Mouse (Mus musculus) MEL (cell line): ENCODE measurements around the gene Ppfibp1. TPM values are rescaled to one million over a fixed set of nuclear protein-coding genes. Genes with fewer than 3 reads are reported as not detected.

Source experiments
- DNase-seq: peaks from one replicate; pipeline ENCODE4 v3.0.0; 2011; ENCODE audit warnings: low read depth, low spot score
- H3K27ac ChIP-seq: 2 replicates; pipeline ENCODE4 v1.5.1; 2012; ENCODE audit warnings: low read depth, mild to moderate bottlenecking, control low read depth, low read length, moderate library complexity; ENCODE audit not compliant: control insufficient read depth
- H3K27me3 ChIP-seq, 2 experiments: fragments of 150-350 bp in 1 of 2; sonication (generic) in 1 of 2; 2 replicates each; pipeline ENCODE4 v1.6.1; 2012; ENCODE audit warnings: low read length in 2 of 2, mild to moderate bottlenecking in 2 of 2, improper control_type of control experiment in 1 of 2, moderate library complexity in 1 of 2; ENCODE audit not compliant: insufficient read depth in 2 of 2, control insufficient read depth in 1 of 2
- H3K36me3 ChIP-seq, 2 experiments: 2 replicates each; pipeline ENCODE4 v1.6.1; 2012 to 2014; ENCODE audit warnings: low read length in 2 of 2, improper control_type of control experiment in 1 of 2, inconsistent platforms in 1 of 2, mild to moderate bottlenecking in 1 of 2; ENCODE audit not compliant: insufficient read depth in 2 of 2, control insufficient read depth in 1 of 2
- H3K4me1 ChIP-seq, 2 experiments: fragments of 150-350 bp in 1 of 2; sonication (generic) in 1 of 2; 2 replicates each; pipeline ENCODE4 v1.6.1; 2012; ENCODE audit warnings: low read length in 2 of 2, improper control_type of control experiment in 1 of 2, mild to moderate bottlenecking in 1 of 2; ENCODE audit not compliant: insufficient read depth in 2 of 2, control insufficient read depth in 1 of 2
- H3K4me3 ChIP-seq, 2 experiments: fragments of 150-350 bp in 1 of 2; sonication (generic) in 1 of 2; 2 replicates each; pipeline ENCODE4 v1.5.1; 2012; ENCODE audit warnings: low read depth in 2 of 2, low read length in 2 of 2, mild to moderate bottlenecking in 2 of 2, moderate library complexity in 2 of 2, control low read depth in 1 of 2, improper control_type of control experiment in 1 of 2; ENCODE audit not compliant: control insufficient read depth in 1 of 2, insufficient read depth in 1 of 2
- H3K79me2 ChIP-seq: 2 replicates; pipeline ENCODE4 v1.6.1; 2012; ENCODE audit warnings: mild to moderate bottlenecking, low read length, moderate library complexity; ENCODE audit not compliant: control insufficient read depth, poor library complexity, insufficient read depth
- H3K9ac ChIP-seq: 2 replicates; pipeline ENCODE4 v1.6.1; 2012; ENCODE audit warnings: low read depth, mild to moderate bottlenecking, control low read depth, low read length, moderate library complexity; ENCODE audit not compliant: control insufficient read depth, poor library complexity, severe bottlenecking
- H3K9me3 ChIP-seq: fragments of 150-350 bp; sonication (generic); replicated peaks from 2 replicates; pipeline ENCODE4 v1.6.1; 2012; ENCODE audit warnings: mild to moderate bottlenecking, low read length, improper control_type of control experiment, moderate library complexity; ENCODE audit not compliant: insufficient read depth
- BHLHE40 ChIP-seq: IDR thresholded peaks from 2 replicates; pipeline ENCODE4 v1.6.1; 2012; ENCODE audit warnings: low read depth, mild to moderate bottlenecking, inconsistent platforms, low read length, improper control_type of control experiment, borderline replicate concordance
- CHD1 ChIP-seq: IDR thresholded peaks from 2 replicates; pipeline ENCODE4 v1.6.1; 2012; ENCODE audit warnings: low read depth, mild to moderate bottlenecking, inconsistent platforms, low read length, improper control_type of control experiment
- CHD2 ChIP-seq: IDR thresholded peaks from 2 replicates; pipeline ENCODE4 v1.6.1; 2011; ENCODE audit warnings: low read length, improper control_type of control experiment
- CTCF ChIP-seq, 3 experiments: IDR thresholded peaks in 2 of 3; conservative IDR thresholded peaks in 1 of 3; 2 replicates each; pipeline ENCODE4 v1.5.1; 2011 to 2012; ENCODE audit warnings: low read length in 3 of 3, low read depth in 2 of 3, mild to moderate bottlenecking in 2 of 3, improper control_type of control experiment in 1 of 3, inconsistent platforms in 1 of 3, mixed read lengths in 1 of 3, moderate library complexity in 1 of 3; ENCODE audit not compliant: control insufficient read depth in 1 of 3, insufficient read depth in 1 of 3, poor library complexity in 1 of 3, severe bottlenecking in 1 of 3
- E2F4 ChIP-seq: IDR thresholded peaks from 2 replicates; pipeline ENCODE4 v1.6.1; 2011; ENCODE audit warnings: low read depth, low read length, improper control_type of control experiment, borderline replicate concordance
- ELF1 ChIP-seq: IDR thresholded peaks from 2 replicates; pipeline ENCODE4 v1.6.1; 2014; ENCODE audit warnings: low read depth, mild to moderate bottlenecking, inconsistent platforms, low read length, improper control_type of control experiment, moderate library complexity
- ETS1 ChIP-seq: IDR thresholded peaks from 2 replicates; pipeline ENCODE4 v1.6.1; 2012; ENCODE audit warnings: low read depth, mild to moderate bottlenecking, inconsistent platforms, low read length, improper control_type of control experiment, moderate library complexity
- GABPA ChIP-seq: IDR thresholded peaks from 2 replicates; pipeline ENCODE4 v1.6.1; 2012; ENCODE audit warnings: low read depth, mild to moderate bottlenecking, inconsistent platforms, low read length, improper control_type of control experiment, moderate library complexity
- HCFC1 ChIP-seq: IDR thresholded peaks from 2 replicates; pipeline ENCODE4 v1.6.1; 2012; ENCODE audit warnings: low read depth, mild to moderate bottlenecking, inconsistent platforms, low read length, improper control_type of control experiment, moderate library complexity
- JUND ChIP-seq: IDR thresholded peaks from 2 replicates; pipeline ENCODE4 v1.6.1; 2011; ENCODE audit warnings: low read depth, mild to moderate bottlenecking, improper control_type of control experiment, low read length
- KAT2A ChIP-seq: conservative IDR thresholded peaks from 2 replicates; pipeline ENCODE4 v1.6.1; 2012; ENCODE audit warnings: low read depth, low read length, improper control_type of control experiment, inconsistent platforms
- MAX ChIP-seq: IDR thresholded peaks from 2 replicates; pipeline ENCODE4 v1.6.1; 2011; ENCODE audit warnings: low read length, improper control_type of control experiment
- MAZ ChIP-seq: IDR thresholded peaks from 2 replicates; pipeline ENCODE4 v1.6.1; 2012; ENCODE audit warnings: low read depth, mild to moderate bottlenecking, inconsistent platforms, low read length, improper control_type of control experiment
- MEF2A ChIP-seq: IDR thresholded peaks from 2 replicates; pipeline ENCODE4 v1.6.1; 2014; ENCODE audit warnings: low read depth, mild to moderate bottlenecking, inconsistent platforms, low read length, improper control_type of control experiment; ENCODE audit not compliant: poor library complexity, insufficient replicate concordance, severe bottlenecking; ENCODE audit errors: extremely low read depth
- MXI1 ChIP-seq: IDR thresholded peaks from 2 replicates; pipeline ENCODE4 v1.6.1; 2011; ENCODE audit warnings: mild to moderate bottlenecking, low read depth, low read length, improper control_type of control experiment
- MYC ChIP-seq: IDR thresholded peaks from 2 replicates; pipeline ENCODE4 v1.6.1; 2011; ENCODE audit warnings: low read depth, mild to moderate bottlenecking, low read length, improper control_type of control experiment, moderate library complexity
- NRF1 ChIP-seq: IDR thresholded peaks from 2 replicates; pipeline ENCODE4 v1.6.1; 2014; ENCODE audit warnings: low read depth, mild to moderate bottlenecking, inconsistent platforms, low read length, improper control_type of control experiment, moderate library complexity; ENCODE audit not compliant: poor library complexity, insufficient read depth, severe bottlenecking
- POLR2A ChIP-seq, 2 experiments: IDR thresholded peaks; 2 replicates each; pipeline ENCODE4 v1.6.1; 2011 to 2012; ENCODE audit warnings: low read length in 2 of 2, mild to moderate bottlenecking in 2 of 2, control low read depth in 1 of 2, improper control_type of control experiment in 1 of 2, low read depth in 1 of 2, moderate library complexity in 1 of 2; ENCODE audit not compliant: control insufficient read depth in 1 of 2, insufficient read depth in 1 of 2, poor library complexity in 1 of 2
- POLR2AphosphoS2 ChIP-seq: IDR thresholded peaks from 2 replicates; pipeline ENCODE4 v1.6.1; 2011; ENCODE audit warnings: low read length, improper control_type of control experiment
- POLR2AphosphoS5 ChIP-seq: IDR thresholded peaks from 2 replicates; pipeline ENCODE4 v1.6.1; 2012; ENCODE audit warnings: low read depth, borderline replicate concordance, mild to moderate bottlenecking, inconsistent platforms, low read length, moderate library complexity, mixed read lengths
- SIN3A ChIP-seq: IDR thresholded peaks from 2 replicates; pipeline ENCODE4 v1.6.1; 2012; ENCODE audit warnings: low read length, improper control_type of control experiment, inconsistent platforms
- TAL1 ChIP-seq: IDR thresholded peaks from 2 replicates; pipeline ENCODE4 v1.6.1; 2012; ENCODE audit warnings: mild to moderate bottlenecking, inconsistent platforms, low read length, moderate library complexity, mixed read lengths
- UBTF ChIP-seq: IDR thresholded peaks from 2 replicates; pipeline ENCODE4 v1.6.1; 2012; ENCODE audit warnings: low read depth, mild to moderate bottlenecking, inconsistent platforms, low read length, improper control_type of control experiment, moderate library complexity, borderline replicate concordance; ENCODE audit not compliant: insufficient read depth
- USF1 ChIP-seq: IDR thresholded peaks from 2 replicates; pipeline ENCODE4 v1.6.1; 2014; ENCODE audit warnings: low read depth, mild to moderate bottlenecking, inconsistent platforms, low read length, improper control_type of control experiment, moderate library complexity
- ZKSCAN1 ChIP-seq: IDR thresholded peaks from 2 replicates; pipeline ENCODE4 v1.6.1; 2012; ENCODE audit warnings: low read depth, mild to moderate bottlenecking, inconsistent platforms, low read length, improper control_type of control experiment, moderate library complexity
- ZMIZ1 ChIP-seq: IDR thresholded peaks from 2 replicates; pipeline ENCODE4 v1.6.1; 2012; ENCODE audit warnings: low read depth, mild to moderate bottlenecking, inconsistent platforms, low read length, improper control_type of control experiment, moderate library complexity
- polyA plus RNA-seq, 2 experiments: library from polyadenylated mRNA; stranded (reverse) in 1 of 2; unstranded in 1 of 2; fragments of >175 nt in 1 of 2; fragments of >200 nt in 1 of 2; gene quantifications; 2 replicates each; pipeline versions ENCODE4 v1.2.1 to v1.2.4; 2012; ENCODE audit warnings: low replicate concordance in 2 of 2, low read depth in 1 of 2; ENCODE audit not compliant: insufficient read length in 2 of 2, insufficient read depth in 1 of 2, missing spikeins in 1 of 2
- total RNA-seq: library from RNA; depleted of rRNA; stranded (reverse); fragments of 300-350 nt; gene quantifications from 2 replicates; pipeline ENCODE4 v1.2.3, GENCODE M21; 2012

The Ppfibp1 gene
- total and polyA plus RNA-seq, 3 experiments: 12.2 to 14.6 TPM; not detected in 1

DNA sequence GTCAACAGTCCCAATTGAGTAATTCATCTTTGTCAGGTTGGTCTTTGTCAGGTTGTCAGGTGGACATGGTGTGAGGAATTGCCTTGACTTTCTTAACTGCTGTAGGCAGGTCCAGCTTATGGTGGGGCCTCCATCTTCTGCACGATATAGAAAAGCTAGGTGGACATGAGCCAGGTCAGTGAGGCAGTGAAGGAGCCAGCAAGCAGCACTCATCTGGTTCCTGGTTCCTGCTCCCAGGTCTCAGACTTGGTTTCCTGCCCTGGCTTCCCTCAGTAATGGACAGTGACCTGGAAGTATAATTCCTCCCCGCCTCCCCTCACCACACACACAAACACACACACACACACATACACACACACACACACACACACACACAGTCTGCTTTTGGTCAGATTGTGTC is 107.1 kb downstream of the Ppfibp1 start:
- H3K36me3 ChIP-seq: no peaks in the 10 kb centered on the region
- no peaks in the 10 kb centered on the region for H3K9me3 ChIP-seq
- DNase-seq: no peak
- H3K4me3 ChIP-seq: no peak overlapping the region
- H3K27me3 ChIP-seq: no peaks in the 10 kb centered on the region
- no peaks in the 10 kb centered on the region for H3K4me1 ChIP-seq
- no peak for TF ChIP-seq UBTF
- TF ChIP-seq CTCF (IDR thresholded peaks at IDR 0.05 in 2 of 3, conservative IDR thresholded peaks at IDR 0.05 in 1 of 3; ENCODE audit: control insufficient read depth in 1 of 3, insufficient read depth in 1 of 3, low read depth in 2 of 3, low read length in 3 of 3, poor library complexity in 1 of 3, severe bottlenecking in 1 of 3): no peak
- no peak for TF ChIP-seq NRF1
- TF ChIP-seq CHD2: no peak
- no peak for TF ChIP-seq SIN3A
- TF ChIP-seq TAL1: no peak
- TF ChIP-seq ELF1: no peak
- no peak for TF ChIP-seq ZKSCAN1
- no peak for TF ChIP-seq MAX
- TF ChIP-seq POLR2AphosphoS5: no peak
- no peak for TF ChIP-seq MYC
- TF ChIP-seq GABPA: no peak
- TF ChIP-seq ZMIZ1: no peak
- no peak for TF ChIP-seq KAT2A
- TF ChIP-seq MAZ: no peak
- no peak for TF ChIP-seq POLR2AphosphoS2
- no peak for TF ChIP-seq MXI1
- TF ChIP-seq BHLHE40: no peak
- TF ChIP-seq, all 39 proteins: peak for 0
- Histone ChIP-seq H3K79me2 (no peaks in the 10 kb centered on the region), H3K27ac (no peak overlapping the region), H3K9ac (no peak overlapping the region)

DNA sequence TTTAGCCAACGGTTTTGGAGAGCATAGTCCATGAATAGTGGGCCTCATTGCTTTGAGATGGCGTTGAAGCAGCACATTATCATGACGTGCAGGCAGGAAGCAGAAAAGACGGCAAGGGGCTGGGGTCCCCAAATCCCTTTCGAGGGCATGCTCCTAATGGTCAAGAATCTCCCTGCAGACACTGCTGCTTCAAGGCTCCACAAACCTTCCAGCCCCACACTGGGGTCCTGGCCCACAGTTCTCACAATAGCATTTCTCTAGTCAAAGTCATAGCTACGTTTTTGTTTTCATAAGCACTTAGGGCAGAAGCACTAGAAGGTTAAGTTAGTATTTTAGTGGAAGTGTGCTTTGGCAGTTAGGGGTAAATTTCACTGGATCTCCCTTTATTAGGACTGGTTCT is 107.6 kb downstream of the Ppfibp1 start:
- Histone ChIP-seq H3K27me3 (no peaks in the 10 kb centered on the region), H3K79me2 (no peaks in the 10 kb centered on the region), H3K4me1 (no peaks in the 10 kb centered on the region), H3K27ac (no peak overlapping the region), H3K4me3 (no peak overlapping the region), H3K9me3 (no peaks in the 10 kb centered on the region), H3K36me3 (no peaks in the 10 kb centered on the region), H3K9ac (no peak overlapping the region)
- no peak for TF ChIP-seq ZMIZ1
- TF ChIP-seq MEF2A: no peak
- no peak for TF ChIP-seq ETS1
- no peak for TF ChIP-seq TAL1
- TF ChIP-seq GABPA: no peak
- TF ChIP-seq USF1: no peak
- no peak for TF ChIP-seq JUND
- TF ChIP-seq CTCF (IDR thresholded peaks at IDR 0.05 in 2 of 3, conservative IDR thresholded peaks at IDR 0.05 in 1 of 3; ENCODE audit: control insufficient read depth in 1 of 3, insufficient read depth in 1 of 3, low read depth in 2 of 3, low read length in 3 of 3, poor library complexity in 1 of 3, severe bottlenecking in 1 of 3): no peak
- no peak for TF ChIP-seq POLR2AphosphoS5
- no peak for TF ChIP-seq CHD1
- no peak for TF ChIP-seq NRF1
- TF ChIP-seq KAT2A: no peak
- no peak for TF ChIP-seq HCFC1
- no peak for TF ChIP-seq E2F4
- no peak for TF ChIP-seq MAZ
- TF ChIP-seq POLR2A (IDR thresholded peaks at IDR 0.05; ENCODE audit: control insufficient read depth in 1 of 2, insufficient read depth in 1 of 2, low read depth in 1 of 2, low read length in 2 of 2, poor library complexity in 1 of 2): no peak
- no peak for TF ChIP-seq SIN3A
- DNase-seq: no peak
